ENCODE assay signal across 9 mouse cellular contexts in genomic region chr1:119348456-119349208, GRCm38 (mm10).
A peak's percentile ranks its signal among the peaks of the same experiment; 100 is the strongest.
DNase-seq lines count a peak whose midpoint lies in the region; ATAC-seq and TF ChIP-seq lines count a peak whose summit lies in the region.
"Had no signal": no experiment of that assay in that cellular context is flagged by ENCODE, and none has a peak within 500 bp of the region (broad histone marks: within the 10 kb centered on the region; RNA-seq: fewer than 3 reads in every experiment).

No protein-coding gene starts in this region.

- 24% methylated on average over 18 of the region's 18 CpGs for WGBS in heart, embryonic 10.5 days
- 11% methylated on average over 16 of the region's 18 CpGs for WGBS in embryonic facial prominence, embryonic 14.5 days
- 24% methylated on average over 18 of the region's 18 CpGs for WGBS in limb, embryonic 11.5 days

- ATAC-seq in embryonic facial prominence, embryonic 14.5 days (ENCODE audit: low read depth), result peak; percentile 82
- peak; percentile 79 for ATAC-seq in limb, embryonic 11.5 days (ENCODE audit: insufficient number of reproducible peaks, low FRiP score, low TSS enrichment, low read depth)
- no peak for ATAC-seq in megakaryocyte progenitor cell, adult 5-6 weeks (replicated peaks; ENCODE audit: poor library complexity)

- no peak for DNase-seq in heart, embryonic 10.5 days (ENCODE audit: low spot score)
- no peak for DNase-seq in heart, adult 8-10 months (ENCODE audit: low spot score)
- DNase-seq in embryonic facial prominence, embryonic 14.5 days (ENCODE audit: low spot score), result peak; percentile 73
- DNase-seq in limb, embryonic 11.5 days (ENCODE audit: low spot score), result peak; percentile 58
- no peak for DNase-seq in layer of hippocampus, adult 11-12 months (ENCODE audit: low spot score)
- DNase-seq in cerebellum, adult 9-11 months, result no peak
- DNase-seq: adrenal gland, postnatal 10 days had no signal

- H3K4me1 ChIP-seq in heart, embryonic 10.5 days, result peaks cover 18% of the 10 kb centered on the region
- H3K4me1 ChIP-seq in E14TG2a.4 (replicated peaks; ENCODE audit: low read depth, low read length), result peaks cover 62% of the 10 kb centered on the region
- no peaks in the 10 kb centered on the region for H3K4me1 ChIP-seq in embryonic facial prominence, embryonic 14.5 days (ENCODE audit: control insufficient read depth, insufficient read depth, low read length)
- no peaks in the 10 kb centered on the region for H3K4me1 ChIP-seq in limb, embryonic 11.5 days (ENCODE audit: control insufficient read depth, insufficient read depth, low read length)

- no peak for TF ChIP-seq CTCF in E14TG2a.4 (conservative IDR thresholded peaks at IDR 0.05; ENCODE audit: low read length)

- no peaks in the 10 kb centered on the region; the same call in 1 of the 2 replicates for H3K27me3 ChIP-seq in heart, embryonic 10.5 days (ENCODE audit: insufficient read depth, poor library complexity, severe bottlenecking)
- H3K27me3 ChIP-seq in E14TG2a.4 (ENCODE audit: insufficient read depth, low read length), result no peaks in the 10 kb centered on the region
- no peaks in the 10 kb centered on the region for H3K27me3 ChIP-seq in embryonic facial prominence, embryonic 14.5 days (replicated peaks; ENCODE audit: control insufficient read depth, insufficient read depth, low read length)
- H3K27me3 ChIP-seq in limb, embryonic 11.5 days (ENCODE audit: control insufficient read depth, insufficient read depth, low read length), result no peaks in the 10 kb centered on the region

- peak overlapping the region; percentile 12; the same call in 1 of the 2 replicates for H3K4me3 ChIP-seq in heart, embryonic 10.5 days
- H3K4me3 ChIP-seq in E14TG2a.4 (replicated peaks; ENCODE audit: low read length), result peak overlapping the region; percentile 64
- H3K4me3 ChIP-seq in embryonic facial prominence, embryonic 14.5 days (ENCODE audit: low read depth, low read length), result no peak overlapping the region
- H3K4me3 ChIP-seq in limb, embryonic 11.5 days (ENCODE audit: low read depth, low read length), result no peak overlapping the region

- H3K4me2 ChIP-seq in embryonic facial prominence, embryonic 14.5 days (ENCODE audit: low read depth, low read length), result peak overlapping the region; percentile 15; the same call in 1 of the 2 replicates
- no peak overlapping the region for H3K4me2 ChIP-seq in limb, embryonic 11.5 days (ENCODE audit: low read depth, severe bottlenecking)

- H3K36me3 ChIP-seq in heart, embryonic 10.5 days, result no peaks in the 10 kb centered on the region
- 0 out of 2 replicates have a peak, but pooled peaks cover 3% of the 10 kb centered on the region for H3K36me3 ChIP-seq in E14TG2a.4 (ENCODE audit: insufficient read depth, low read length)
- no peaks in the 10 kb centered on the region for H3K36me3 ChIP-seq in embryonic facial prominence, embryonic 14.5 days (ENCODE audit: control insufficient read depth, insufficient read depth, low read length)
- H3K36me3 ChIP-seq in limb, embryonic 11.5 days (ENCODE audit: control insufficient read depth, insufficient read depth, low read length), result no peaks in the 10 kb centered on the region

- H3K27ac ChIP-seq in heart, embryonic 10.5 days, result no peak overlapping the region
- peak overlapping the region; percentile 49 for H3K27ac ChIP-seq in embryonic facial prominence, embryonic 14.5 days (replicated peaks; ENCODE audit: low read depth, low read length)
- no peak overlapping the region for H3K27ac ChIP-seq in limb, embryonic 11.5 days (replicated peaks; ENCODE audit: low read depth, low read length)

- no peak overlapping the region for H3K9ac ChIP-seq in embryonic facial prominence, embryonic 14.5 days (ENCODE audit: low read depth, low read length)
- H3K9ac ChIP-seq in limb, embryonic 11.5 days (ENCODE audit: low read length), result no peak overlapping the region

- H3K9me3 ChIP-seq in heart, embryonic 10.5 days, result no peaks in the 10 kb centered on the region
- H3K9me3 ChIP-seq in E14TG2a.4 (ENCODE audit: low read length), result peaks cover 22% of the 10 kb centered on the region
- no peaks in the 10 kb centered on the region for H3K9me3 ChIP-seq in embryonic facial prominence, embryonic 14.5 days (ENCODE audit: control insufficient read depth, low read length)
- no peaks in the 10 kb centered on the region for H3K9me3 ChIP-seq in limb, embryonic 11.5 days (ENCODE audit: control insufficient read depth, low read length)

Comparison
In these comparisons a context has a peak if more than half of its experiments do, and no peak if none do; other contexts are left out.
1. DNase-seq: peak in embryonic facial prominence, embryonic 14.5 days (single experiment) and limb, embryonic 11.5 days (single experiment); none in heart, embryonic 10.5 days (single experiment), heart, adult 8-10 months (single experiment), layer of hippocampus, adult 11-12 months (single experiment) and cerebellum, adult 9-11 months (single experiment).
2. H3K4me3 ChIP-seq: peak in heart, embryonic 10.5 days (single experiment) and E14TG2a.4 (single experiment); none in embryonic facial prominence, embryonic 14.5 days (single experiment) and limb, embryonic 11.5 days (single experiment).